Mouse (Mus musculus) CD4-positive, CD25-positive, alpha-beta regulatory T cell, adult 4 months (primary cell): Measurements from ENCODE around the gene Zfp683. TPM values are rescaled to one million over a fixed set of nuclear protein-coding genes. Genes with fewer than 3 reads are reported as not detected.

Experiments used
- ATAC-seq: one replicate; pipeline ENCODE4 v1.8.0; 2017
- polyA plus RNA-seq, 2 experiments: library from polyadenylated mRNA; unstranded; fragments of 100-300 nt; shearing (Covaris generic); gene quantifications; one replicate each; pipeline ENCODE4 v1.2.1; 2017

Zfp683 gene
- 1 to 10 TPM in 1 of 2 experiments, under 1 TPM in 1; 0.85 to 1.3 TPM for polyA plus RNA-seq

DNA sequence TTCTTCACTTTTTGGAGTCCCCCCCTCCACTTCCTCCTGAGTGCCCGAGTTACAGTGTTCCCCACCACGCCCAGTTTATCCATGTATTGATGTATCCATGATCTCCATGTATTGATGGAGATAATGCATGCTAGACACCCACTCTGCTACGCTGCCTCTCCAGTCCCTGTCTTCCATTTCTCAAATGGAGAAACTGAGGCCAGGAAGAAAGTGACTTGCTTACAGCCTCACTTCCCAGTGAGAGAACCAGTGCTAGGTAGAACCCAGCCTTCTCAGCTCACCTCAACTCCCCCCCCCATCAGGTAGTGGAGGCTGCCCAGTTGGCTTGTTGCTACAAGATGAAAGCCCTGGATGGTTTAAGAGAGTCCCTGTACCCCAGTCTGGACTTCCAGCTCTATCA lies at the start of gene Zfp683:
TSS of gene Zfp683 (plus strand) at position 301 of the 400 bp plus-strand sequence.
- no peak for ATAC-seq

DNA sequence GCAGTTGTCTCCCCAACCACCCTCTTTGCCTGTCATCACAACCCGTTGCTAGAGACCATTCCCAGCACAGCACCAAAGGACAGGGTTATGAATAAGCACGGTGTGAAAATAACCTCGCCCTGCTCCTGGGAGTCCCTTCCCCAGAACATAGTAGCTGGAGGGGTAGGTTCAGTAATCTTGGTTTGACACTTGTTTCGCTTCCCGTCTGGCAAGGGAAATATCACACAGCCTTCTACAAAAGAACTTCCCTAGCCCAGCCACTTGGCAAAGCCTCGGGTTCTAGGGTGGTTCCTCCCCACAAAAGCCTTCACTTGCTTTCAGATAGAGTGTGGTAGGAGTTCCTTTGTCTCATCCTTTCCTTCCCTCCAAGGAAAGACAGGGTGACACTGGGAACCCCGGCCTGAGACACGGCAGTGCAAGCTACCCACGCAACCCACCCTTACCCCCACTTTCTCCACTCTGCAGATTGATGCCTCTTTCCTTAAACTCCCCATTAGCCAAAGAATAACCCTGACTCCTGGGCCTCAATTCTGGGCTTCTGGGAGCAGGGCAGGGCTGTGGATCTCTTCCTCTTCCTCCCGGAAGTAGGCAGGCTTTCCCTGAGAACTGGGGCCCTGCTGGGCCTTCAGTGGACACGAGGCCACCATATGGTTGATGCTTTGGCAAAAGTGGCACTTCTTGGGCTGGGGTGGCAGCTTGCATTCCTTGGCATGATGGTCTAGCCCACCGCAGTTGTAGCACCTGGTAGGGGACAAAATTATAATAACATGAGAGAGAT lies 47.9 kb upstream of the Zfp683 start:
- no peak for ATAC-seq

DNA sequence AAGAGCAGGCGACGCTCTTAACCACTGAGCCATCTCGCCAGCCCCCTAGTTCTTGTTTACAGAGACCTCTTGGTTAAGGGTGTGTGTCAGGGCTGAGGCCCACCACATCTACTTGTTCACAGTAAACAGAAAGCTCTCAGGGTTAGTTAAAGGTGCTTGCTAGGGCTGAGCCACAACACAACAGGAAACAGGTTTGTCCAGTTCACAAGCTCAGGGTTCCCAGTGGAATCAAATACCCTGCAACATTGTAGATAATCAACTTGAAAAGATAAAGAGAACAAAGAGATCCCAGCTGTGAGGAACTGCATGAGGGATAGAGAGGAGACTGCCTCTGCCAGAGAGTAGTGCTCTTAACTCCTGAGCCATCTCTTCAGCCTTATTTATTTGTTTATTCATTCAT lies 46.8 kb upstream of the Zfp683 start:
- no peak for ATAC-seq

DNA sequence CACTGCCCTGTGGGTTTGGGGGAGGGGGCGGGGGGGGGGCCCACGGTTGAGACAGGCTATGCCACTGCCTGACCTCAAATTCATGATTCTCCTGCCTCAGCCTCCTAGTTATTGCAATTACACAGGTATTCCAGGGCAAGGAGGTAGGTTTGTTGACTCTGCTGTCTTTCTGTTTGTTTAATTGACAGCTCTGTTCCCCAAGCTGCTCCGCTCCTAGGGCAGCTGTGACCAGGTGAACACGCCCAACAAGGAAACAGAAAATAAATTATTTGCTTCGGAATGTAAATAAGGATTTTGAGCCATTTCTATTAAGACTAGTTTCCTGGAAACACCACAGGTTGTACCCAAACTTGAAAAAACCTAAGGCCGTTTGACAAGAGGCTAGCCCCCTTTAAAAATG lies 43.9 kb upstream of the Zfp683 start:
- no peak for ATAC-seq

DNA sequence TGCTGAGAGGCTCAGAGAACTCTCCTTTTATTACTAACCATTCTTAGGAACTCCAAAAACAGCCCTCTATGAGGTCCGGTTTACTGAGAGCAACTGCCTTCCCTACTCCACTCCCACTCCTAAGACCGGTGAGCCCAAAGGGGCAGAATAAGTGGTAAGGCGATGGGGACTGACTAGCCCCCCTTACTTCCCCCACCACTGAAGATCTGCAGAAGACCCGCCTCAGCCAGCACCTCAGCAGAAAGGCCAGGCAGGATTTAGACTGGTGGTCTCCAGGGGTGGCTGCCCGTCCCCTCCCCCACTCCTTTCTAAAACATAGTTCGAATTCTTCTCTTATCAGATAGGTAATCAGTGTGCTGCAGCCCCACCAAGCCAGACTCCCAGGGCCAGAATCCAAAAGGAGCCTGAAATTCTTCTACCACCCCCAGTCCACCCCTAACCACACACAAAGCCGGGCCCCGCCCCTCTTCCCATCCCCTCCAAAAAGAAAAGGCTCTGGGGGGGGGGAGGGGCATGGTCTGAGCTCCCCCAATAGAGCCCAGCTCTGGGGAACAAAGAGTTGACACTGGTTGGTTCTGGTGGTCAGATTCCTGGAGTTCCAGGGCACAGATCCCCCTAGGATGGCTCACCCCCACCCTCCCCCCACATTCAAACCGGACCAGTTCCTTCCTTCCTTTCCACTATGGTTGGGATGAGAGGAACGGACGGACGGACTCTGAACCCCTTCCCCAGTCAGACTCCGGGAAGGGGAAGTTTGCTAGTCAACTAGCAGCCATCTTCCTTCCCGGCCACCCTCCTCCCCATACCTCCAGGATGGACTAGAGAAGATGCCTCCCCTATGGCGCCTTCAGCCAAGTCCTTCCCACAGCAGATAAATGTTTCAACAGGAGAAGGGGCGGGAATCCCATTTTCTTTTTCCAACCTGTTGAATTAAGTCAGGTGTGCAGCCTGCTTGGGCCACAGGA lies 41.9 kb upstream of the Zfp683 start:
- no peak for ATAC-seq

DNA sequence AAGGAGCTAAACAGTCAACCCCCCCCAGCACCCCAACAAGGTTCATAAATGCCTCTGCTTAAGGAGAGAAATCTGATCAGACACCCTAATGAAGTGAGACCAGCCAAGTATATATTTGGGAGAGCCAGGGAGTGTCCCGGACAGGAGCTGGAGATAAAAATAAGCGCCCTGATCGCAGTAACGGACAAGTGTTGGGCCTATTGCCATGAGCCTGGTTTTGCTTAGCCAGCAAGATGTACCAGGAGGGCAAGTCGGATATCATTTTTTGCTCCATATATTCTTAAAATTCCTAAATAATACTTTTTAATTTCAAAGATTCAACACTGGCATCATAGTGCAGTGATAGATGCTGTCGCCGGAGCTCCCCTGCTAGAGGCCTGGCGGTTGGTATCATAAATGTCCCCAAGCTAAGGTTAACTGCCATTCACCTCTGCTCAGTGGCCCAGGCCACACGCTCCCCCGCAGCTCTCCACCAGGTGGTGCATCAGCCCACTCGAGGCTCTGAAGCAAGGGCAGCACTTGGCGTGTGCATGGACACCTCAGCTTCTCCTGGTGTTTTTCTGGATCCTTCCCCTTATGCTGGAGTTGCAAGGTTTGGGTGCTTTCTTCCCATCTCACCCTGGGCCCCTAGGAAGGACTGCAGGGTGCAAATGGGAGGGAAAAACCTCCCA lies 40.6 kb upstream of the Zfp683 start:
- ATAC-seq: no peak

DNA sequence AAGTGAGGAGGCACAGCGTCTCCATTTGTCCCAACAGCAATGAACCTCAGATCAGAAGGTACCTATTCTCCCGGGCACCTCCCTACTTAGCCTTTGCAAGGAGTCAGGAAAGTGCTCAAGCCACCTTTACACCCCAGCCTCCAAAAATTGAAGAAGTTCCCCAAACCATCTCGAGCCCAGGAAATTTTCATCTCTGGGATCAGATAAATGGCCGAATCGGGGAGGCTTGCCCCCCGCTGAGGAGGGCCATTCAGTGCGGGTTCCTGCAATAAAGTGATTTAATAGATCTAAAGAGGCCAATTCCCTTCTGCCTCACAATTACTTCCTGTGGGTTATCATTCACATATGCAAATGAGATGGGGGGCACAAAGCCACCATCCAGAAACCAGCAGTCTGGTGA lies 37.4 kb upstream of the Zfp683 start:
- ATAC-seq: no peak

DNA sequence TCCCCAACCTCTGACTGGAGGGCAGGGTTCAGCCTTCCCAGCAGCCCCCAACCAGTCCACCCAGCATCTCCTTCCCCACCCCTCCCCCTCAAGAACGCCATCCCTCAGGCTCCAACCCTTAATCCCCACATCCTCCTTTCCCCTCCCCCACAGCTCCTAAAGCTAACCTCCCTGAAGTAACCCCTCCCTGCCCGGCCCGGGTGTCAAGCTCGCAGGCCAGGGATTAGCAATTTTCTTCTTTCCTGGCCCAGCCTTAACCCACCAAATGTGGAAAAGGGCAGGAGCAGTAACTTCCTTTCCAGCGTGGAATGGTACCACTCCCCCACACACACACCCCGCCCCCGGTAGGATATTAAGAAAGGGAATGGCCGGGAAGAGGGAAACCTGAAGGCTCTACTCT lies 36.9 kb upstream of the Zfp683 start:
- no peak for ATAC-seq

DNA sequence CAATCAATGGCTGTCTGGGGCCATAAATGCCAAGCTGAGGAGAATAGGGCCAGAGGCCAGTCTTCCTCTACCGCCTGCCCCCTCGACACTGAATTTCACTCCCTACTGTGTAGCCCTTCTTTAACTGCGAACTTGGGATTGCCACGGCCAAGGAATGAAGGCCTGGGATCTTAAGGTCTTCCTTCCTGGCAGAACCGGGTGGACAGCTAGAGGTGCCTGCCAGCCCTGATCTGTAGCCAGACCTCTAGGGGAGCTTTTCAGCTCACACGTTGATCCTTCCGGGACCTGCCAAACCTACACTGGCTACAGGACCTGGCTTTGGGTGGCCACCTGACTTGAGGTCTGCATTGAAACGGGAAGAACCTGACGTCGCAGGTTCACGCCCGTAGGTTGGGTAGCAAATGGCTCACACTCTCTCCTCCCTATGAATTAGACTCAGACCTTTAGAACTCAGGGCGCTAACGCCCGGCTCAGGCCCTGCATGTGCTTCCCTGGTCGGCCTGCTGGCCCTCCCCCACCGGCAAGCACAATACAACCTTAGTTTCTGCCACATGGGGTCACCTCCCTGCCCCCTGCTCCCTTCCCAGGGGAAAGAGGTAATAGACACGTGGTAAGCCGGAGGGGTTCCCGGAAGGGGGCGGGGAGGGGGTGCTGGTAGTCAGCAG lies 36.3 kb upstream of the Zfp683 start:
- no peak for ATAC-seq

DNA sequence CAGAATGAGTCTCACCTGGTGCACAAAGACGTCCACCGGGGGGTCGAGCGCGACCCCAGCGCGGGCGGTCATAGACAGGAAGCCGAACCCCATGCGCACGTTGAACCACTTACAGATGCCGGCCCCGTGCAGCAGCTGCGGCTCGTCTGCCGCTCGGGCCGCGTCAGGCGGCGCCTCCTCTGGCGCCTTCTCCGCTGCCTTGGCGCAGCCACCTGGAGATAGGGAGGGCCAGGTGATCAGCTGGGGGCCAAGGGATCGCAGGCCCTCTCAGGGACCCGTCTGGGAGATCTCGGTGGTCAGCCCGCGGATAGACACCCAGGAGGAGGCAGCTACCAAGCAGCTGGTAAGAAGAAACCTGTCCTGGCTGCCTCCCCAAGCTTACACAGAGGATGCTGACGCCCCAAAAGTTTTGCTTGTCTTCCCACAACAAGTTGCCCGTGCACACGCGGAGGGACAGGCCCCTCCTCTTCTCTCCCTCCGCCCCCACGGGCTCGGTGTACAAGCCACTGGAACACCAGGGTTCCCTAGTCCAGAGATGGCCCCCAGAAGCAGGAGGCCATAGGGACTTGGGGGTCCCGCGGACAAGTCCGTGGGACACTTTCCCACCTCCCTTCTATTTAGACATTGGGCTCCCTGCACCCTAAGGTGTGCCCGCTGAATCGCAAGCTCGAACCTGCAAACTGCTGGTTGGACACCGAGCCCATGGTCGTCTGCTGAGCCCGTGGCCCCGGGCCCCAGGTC lies 35.4 kb upstream of the Zfp683 start:
- no peak for ATAC-seq

DNA sequence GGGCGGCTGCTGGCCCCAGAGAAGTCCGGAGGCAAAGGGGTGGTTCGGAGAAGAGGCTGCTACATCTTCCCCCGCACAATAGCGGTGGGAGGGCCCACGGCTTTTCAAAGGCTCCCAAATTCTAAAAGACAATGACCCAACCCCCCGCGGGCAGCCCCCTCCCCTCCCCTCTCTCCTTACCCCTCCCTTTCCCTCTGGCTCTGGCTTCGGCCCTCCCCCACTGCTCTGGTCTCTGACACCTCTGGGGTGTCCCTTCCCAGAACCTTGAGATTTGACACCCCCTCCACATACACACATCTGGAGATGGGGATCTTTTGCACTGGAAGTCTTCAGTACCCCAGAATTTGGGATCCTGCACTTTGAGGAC lies 34.9 kb upstream of the Zfp683 start, which contains the start of gene Lin28a:
TSS of gene Lin28a (minus strand) at position 63 of the 367 bp plus-strand sequence.
- ATAC-seq: no peak

DNA sequence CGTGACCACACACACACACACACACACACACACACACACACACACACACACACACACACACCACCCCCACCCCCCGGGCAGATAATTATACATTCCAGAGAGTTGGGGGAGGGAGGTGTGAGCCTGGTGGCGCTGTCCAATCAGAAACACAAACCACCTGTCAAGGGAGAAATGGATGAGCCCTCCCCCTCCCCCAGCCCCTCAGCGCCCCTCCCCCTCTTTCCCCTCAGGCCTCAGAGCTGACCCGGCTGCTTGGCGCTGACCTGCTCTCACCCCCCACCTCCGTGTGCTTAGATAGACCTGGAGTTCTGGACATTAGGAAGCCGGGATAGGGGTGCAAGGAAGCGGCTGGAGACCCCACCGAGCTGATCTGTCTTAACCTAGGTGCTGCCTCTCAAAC lies 34.4 kb upstream of the Zfp683 start:
- no peak for ATAC-seq

DNA sequence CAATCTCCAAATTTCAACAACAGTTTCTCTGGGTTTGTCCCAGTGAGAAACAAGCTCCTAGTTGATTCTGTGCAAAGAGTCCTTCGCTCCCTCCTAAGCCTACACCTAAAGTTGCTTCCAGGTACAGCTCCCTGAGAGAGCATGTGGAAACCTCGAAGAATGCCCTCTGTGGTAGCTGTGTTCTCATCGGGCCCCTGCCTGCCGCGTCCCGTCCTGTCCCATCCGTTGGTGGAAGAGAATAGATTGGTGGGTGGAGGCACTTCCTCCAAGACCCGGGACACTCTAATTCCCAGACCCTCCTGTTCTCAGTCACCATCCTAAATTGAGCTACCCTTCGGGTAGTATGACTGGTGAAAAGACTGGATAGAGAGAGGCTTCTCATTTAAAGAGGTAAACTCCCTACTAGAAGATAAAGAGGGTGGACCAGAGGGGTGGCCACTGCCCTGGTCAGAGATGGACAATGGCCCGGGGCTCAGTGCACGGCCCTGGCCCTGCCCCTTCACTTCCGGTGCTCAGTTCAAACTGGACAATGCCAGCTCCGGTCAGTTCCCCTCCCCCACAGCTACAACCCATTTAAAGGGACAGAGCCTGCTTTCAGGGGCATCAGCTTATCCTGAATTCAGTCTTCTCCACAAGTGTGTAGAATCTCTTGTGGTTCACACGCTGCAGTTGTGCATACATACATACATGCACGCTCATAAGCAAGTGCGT lies 33.8 kb upstream of the Zfp683 start:
- no peak for ATAC-seq

DNA sequence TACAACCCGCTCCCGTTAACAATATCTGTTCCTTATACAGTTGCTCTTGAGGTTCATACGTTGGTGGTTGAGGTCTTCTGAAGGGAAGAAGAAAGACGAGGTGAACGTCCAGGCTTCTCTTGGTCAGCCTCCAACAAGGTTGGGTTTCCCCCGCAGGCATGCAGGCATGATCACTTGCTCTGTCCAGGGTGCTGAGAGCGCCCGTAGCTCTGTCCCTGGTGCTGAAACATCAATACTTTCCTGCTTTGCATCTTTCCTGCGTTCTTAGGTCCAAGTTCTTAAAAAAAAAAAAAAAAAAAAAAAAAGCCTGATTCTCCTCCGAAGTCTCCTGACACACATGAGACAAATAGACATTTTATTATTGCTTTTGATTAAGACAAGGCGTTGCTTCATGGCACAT lies 33.0 kb upstream of the Zfp683 start:
- ATAC-seq: no peak

DNA sequence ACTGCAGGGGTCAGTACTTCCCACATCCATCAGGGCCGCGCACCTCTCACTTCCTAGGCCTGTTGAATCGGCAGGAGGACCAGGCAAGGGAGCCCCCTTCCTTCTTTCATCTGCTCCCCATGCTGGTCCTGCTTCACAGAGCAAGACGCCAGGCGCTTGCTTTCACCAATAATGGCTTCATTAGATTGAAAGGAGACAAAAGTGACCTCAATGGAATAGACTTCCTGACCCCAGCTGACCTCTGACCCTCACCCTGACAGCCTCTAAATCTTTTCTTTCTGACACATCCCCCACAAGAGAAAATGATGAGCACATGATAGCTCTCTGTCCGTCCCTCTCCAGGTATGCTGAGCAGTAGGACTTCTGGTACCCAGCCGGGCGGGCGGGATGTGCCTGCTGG lies 27.8 kb upstream of the Zfp683 start:
- no peak for ATAC-seq

DNA sequence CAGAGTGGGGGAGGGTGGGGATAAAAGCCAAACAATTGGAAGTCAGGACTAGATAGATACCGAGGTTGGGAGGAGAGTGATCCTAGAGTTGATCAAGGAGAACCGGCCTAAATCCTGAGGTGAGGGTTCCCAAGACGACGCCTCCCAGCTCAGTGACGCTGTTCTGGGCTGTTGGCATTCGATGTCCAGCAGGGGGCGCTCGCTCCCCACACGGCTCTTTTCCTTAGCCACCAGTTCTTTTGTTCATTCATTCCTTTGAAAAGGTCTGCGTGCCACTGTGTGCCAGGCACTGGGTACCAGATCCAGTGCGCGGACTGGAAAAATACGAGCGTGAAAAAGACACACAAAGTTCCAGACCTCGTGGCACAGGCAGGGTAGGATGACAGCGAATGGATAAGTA lies 17.7 kb upstream of the Zfp683 start:
- peak; percentile 73 for ATAC-seq

DNA sequence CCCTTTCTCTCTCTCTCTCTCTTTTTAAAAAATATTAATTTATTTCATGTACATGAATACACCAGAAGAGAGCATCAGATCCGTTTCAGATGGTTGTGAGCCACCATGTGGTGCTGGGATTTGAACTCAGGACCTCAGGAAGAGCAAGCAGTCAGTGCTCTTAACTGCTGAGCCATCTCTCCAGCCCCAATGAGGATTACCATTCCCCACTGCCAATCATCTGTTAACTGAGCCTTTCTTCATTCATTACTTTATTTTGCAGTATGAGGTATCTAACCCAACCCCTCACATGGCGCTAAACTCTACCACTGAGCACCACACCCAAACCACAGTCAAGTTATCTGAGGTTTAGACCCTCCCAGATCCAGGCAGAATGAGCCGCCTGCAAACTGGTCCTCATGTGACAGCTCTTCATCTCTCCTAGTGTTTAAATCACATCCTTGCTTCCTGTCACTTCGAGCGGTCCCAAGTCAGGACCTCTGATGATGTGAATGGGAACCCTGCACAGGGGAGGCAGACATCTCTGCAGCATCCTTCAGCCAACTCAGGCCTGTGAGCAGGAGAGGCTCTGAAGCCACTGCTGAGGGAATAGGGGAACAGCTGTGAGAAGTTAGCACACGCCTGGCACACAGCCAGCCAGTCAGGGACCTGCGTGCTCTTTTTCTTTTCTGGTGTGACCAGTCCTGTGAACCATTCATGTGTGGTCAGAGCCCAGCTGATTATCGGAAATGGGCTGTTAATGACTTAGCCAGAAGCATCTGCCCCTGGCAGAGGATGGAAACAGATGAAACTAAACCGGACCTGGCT lies 12.1 kb upstream of the Zfp683 start:
- no peak for ATAC-seq

DNA sequence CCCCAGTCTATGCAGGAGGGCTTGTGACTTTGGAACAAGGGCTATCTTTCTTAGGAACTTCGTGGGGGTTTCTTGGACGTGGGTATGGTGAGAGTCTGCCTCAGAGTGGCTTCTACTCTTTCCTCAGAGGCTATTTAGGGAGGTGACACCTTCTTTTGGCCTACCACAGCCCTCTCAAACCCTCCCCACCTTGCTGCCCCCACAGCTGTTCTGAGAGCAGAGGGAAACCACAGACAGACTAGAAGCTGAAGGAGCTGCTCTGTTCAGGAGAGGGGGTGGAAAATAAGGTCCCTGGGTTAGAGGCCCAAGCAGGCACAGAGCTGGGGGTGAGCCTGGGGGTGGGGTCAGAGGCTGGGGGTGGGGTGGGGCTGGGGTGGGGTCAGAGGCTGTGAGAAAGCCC lies 10.6 kb upstream of the Zfp683 start:
- no peak for ATAC-seq

DNA sequence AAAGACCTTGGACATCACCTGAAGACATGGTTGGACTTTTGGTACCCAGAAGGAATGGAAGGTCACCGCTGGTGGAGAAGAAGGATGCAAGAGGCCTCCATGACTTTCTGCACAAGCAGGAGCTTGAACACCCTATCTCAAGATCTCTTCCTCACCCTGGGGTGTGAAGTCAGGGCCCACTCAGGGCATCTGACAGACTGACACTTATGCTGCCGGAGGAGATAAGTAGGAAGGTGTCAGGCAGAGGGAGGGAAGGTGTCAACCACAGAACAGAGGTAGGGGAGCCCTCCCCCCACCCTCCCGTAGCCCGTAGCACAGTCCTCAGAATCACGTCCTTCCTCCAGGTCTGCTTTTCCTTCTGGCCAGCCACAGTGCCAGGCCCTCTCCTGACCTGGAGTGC lies 6.0 kb upstream of the Zfp683 start:
- no peak for ATAC-seq

DNA sequence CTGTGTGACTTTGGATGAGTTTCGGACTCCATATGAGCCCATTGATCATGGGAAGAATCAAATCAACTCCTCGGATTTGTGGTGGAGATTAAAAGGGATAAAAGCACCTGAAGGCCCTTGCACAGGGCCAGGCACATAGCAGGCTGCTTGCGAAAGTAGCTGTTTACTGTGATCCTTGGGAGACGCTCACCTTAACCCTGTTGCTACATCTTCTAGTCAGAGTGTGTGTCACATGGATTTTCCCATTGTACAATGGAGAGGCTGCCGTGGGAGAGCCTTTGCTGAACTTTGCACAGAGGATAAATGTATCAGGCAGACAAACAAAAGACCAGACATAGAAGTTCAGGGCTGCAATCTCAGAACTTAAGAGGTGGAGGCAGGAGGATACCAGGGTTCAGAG lies 1.7 kb upstream of the Zfp683 start:
- ATAC-seq: no peak
